Comparison of ENCODE assay signal across 30 mouse cellular contexts in the genomic region with DNA sequence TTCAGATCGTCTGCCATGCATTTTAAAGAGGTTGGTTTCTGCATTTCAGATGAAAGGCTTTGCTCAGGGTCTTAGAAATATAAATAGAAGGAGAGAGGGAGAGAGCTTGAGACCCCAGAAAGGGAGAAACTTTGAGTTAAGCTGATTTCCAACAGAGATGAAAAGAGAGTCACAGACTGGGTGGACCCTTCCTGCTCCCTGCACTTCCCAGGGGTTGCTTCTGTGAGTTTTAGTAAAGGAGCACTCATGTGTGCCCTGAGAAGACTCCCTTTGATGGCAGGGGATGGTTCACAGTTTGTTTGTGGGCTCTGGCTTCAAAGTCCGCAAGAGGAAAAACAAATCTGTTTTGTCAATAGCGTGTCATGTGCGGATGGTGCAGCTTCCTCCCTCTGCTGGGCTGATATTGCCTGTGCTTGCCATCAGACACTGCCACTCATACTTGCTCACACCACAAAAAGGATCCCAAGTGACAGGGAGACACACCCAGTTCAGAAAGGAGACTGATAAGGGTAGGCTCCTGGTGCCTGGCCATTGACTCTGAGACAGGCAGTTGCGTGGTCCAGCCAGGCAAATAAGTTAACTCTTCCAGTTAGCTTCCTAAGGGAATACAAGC.
DNase-seq lines count a peak whose midpoint lies in the region; ATAC-seq and TF ChIP-seq lines count a peak whose summit lies in the region.
"Had no signal": no experiment of that assay in that cellular context is flagged by ENCODE, and none has a peak within 500 bp of the region (broad histone marks: within the 10 kb centered on the region; RNA-seq: fewer than 3 reads in every experiment).

No protein-coding gene starts in this region.

- no peak overlapping the region for H3K9ac ChIP-seq in forebrain, embryonic 13.5 days
- H3K9ac ChIP-seq in forebrain, embryonic 12.5 days, result no peak overlapping the region
- no peak overlapping the region for H3K9ac ChIP-seq in midbrain, embryonic 11.5 days (ENCODE audit: low read length)
- no peak overlapping the region for H3K9ac ChIP-seq in midbrain, embryonic 16.5 days (ENCODE audit: low read depth, low read length)
- H3K9ac ChIP-seq: embryonic facial prominence, embryonic 13.5 days; kidney, embryonic 15.5 days; limb, embryonic 15.5 days; liver, embryonic 13.5 days; stomach, embryonic 15.5 days had no signal

- 32% methylated on average over 5 of the region's 5 CpGs for WGBS in forebrain, embryonic 13.5 days
- 27% methylated on average over 5 of the region's 5 CpGs for WGBS in forebrain, embryonic 12.5 days
- 8% methylated on average over 5 of the region's 5 CpGs for WGBS in midbrain, embryonic 11.5 days
- WGBS in midbrain, embryonic 16.5 days, result 8% methylated on average over 5 of the region's 5 CpGs

- H3K4me3 ChIP-seq in forebrain, embryonic 13.5 days, result no peak overlapping the region
- no peak overlapping the region for H3K4me3 ChIP-seq in forebrain, embryonic 12.5 days (replicated peaks)
- H3K4me3 ChIP-seq in midbrain, embryonic 11.5 days (ENCODE audit: low read depth, low read length), result no peak overlapping the region
- H3K4me3 ChIP-seq in midbrain, embryonic 16.5 days (ENCODE audit: low read depth, low read length), result no peak overlapping the region
- H3K4me3 ChIP-seq: embryonic facial prominence, embryonic 13.5 days; kidney, embryonic 15.5 days; limb, embryonic 10.5 days; limb, embryonic 15.5 days; liver, embryonic 13.5 days; megakaryocyte, embryonic 14.5 days; stomach, embryonic 15.5 days had no signal

- peak; percentile 64 for DNase-seq in brain, embryonic 14.5 days (ENCODE audit: low read depth)
- no peak for DNase-seq in midbrain, embryonic 11.5 days (ENCODE audit: low spot score, missing footprints)
- DNase-seq in frontal cortex, adult 2 months (ENCODE audit: extremely low spot score in 1 of 2, low spot score in 1 of 2), result no peak
- no peak for DNase-seq in testis, postnatal 10 days (ENCODE audit: low spot score)
- DNase-seq: adrenal gland, postnatal 10 days; cerebellum, adult 11 months; cerebellum, adult 9-10 months; cerebellum, postnatal 36 days; embryo, embryonic 11 days; gastrocnemius, postnatal 14 days; heart, postnatal 14 days; kidney, adult 18-20 months; kidney, postnatal 36 days; liver, embryonic 13.5 days; lung, adult 18-20 months; lung, postnatal 4 days; right cerebral cortex, postnatal 25 days; thymus, adult 18-20 months; thymus, postnatal 25 days had no signal

- H3K36me3 ChIP-seq in forebrain, embryonic 13.5 days (ENCODE audit: poor library complexity, severe bottlenecking), result no peaks in the 10 kb centered on the region
- H3K36me3 ChIP-seq in forebrain, embryonic 12.5 days (replicated peaks), result no peaks in the 10 kb centered on the region
- no peaks in the 10 kb centered on the region for H3K36me3 ChIP-seq in midbrain, embryonic 11.5 days (ENCODE audit: control insufficient read depth, insufficient read depth, low read length)
- no peaks in the 10 kb centered on the region for H3K36me3 ChIP-seq in midbrain, embryonic 16.5 days (ENCODE audit: control insufficient read depth, insufficient read depth, low read length)
- H3K36me3 ChIP-seq: embryonic facial prominence, embryonic 13.5 days; G1E; kidney, embryonic 15.5 days; limb, embryonic 10.5 days; limb, embryonic 15.5 days; liver, embryonic 13.5 days; stomach, embryonic 15.5 days had no signal

- H3K9me3 ChIP-seq in forebrain, embryonic 13.5 days (replicated peaks), result no peaks in the 10 kb centered on the region
- no peaks in the 10 kb centered on the region for H3K9me3 ChIP-seq in forebrain, embryonic 12.5 days
- H3K9me3 ChIP-seq in midbrain, embryonic 11.5 days (ENCODE audit: control insufficient read depth, low read length), result no peaks in the 10 kb centered on the region
- H3K9me3 ChIP-seq in midbrain, embryonic 16.5 days (replicated peaks; ENCODE audit: control insufficient read depth, low read length, poor library complexity, severe bottlenecking), result no peaks in the 10 kb centered on the region
- H3K9me3 ChIP-seq: embryonic facial prominence, embryonic 13.5 days; kidney, embryonic 15.5 days; limb, embryonic 10.5 days; limb, embryonic 15.5 days; liver, embryonic 13.5 days; stomach, embryonic 15.5 days had no signal

- no peak overlapping the region for H3K4me2 ChIP-seq in forebrain, embryonic 13.5 days
- H3K4me2 ChIP-seq in forebrain, embryonic 12.5 days, result no peak overlapping the region
- no peak overlapping the region for H3K4me2 ChIP-seq in midbrain, embryonic 11.5 days
- no peak overlapping the region for H3K4me2 ChIP-seq in midbrain, embryonic 16.5 days (ENCODE audit: low read length)
- H3K4me2 ChIP-seq: embryonic facial prominence, embryonic 13.5 days; kidney, embryonic 15.5 days; limb, embryonic 15.5 days; liver, embryonic 13.5 days; stomach, embryonic 15.5 days had no signal

- TF ChIP-seq CTCF in brain, embryonic 14.5 days (IDR thresholded peaks at IDR 0.05; ENCODE audit: borderline replicate concordance, extremely low read depth, insufficient read depth, insufficient read length), result peak; percentile 20; the same call in 1 of the 2 replicates

- no peak for TF ChIP-seq POLR2A in brain, embryonic 14.5 days (IDR thresholded peaks at IDR 0.05; ENCODE audit: borderline replicate concordance, extremely low read depth, insufficient read depth, insufficient read length, poor library complexity, severe bottlenecking)

- H3K4me1 ChIP-seq in forebrain, embryonic 13.5 days, result no peaks in the 10 kb centered on the region
- peaks cover 5% of the 10 kb centered on the region; the same call in 1 of the 2 replicates for H3K4me1 ChIP-seq in forebrain, embryonic 12.5 days
- no peaks in the 10 kb centered on the region for H3K4me1 ChIP-seq in midbrain, embryonic 11.5 days (ENCODE audit: control insufficient read depth, insufficient read depth, low read length)
- peaks cover 4% of the 10 kb centered on the region for H3K4me1 ChIP-seq in midbrain, embryonic 16.5 days (ENCODE audit: control insufficient read depth, insufficient read depth, low read length)
- H3K4me1 ChIP-seq: embryonic facial prominence, embryonic 13.5 days; kidney, embryonic 15.5 days; limb, embryonic 10.5 days; limb, embryonic 15.5 days; liver, embryonic 13.5 days; megakaryocyte, embryonic 14.5 days; stomach, embryonic 15.5 days had no signal

- H3K27ac ChIP-seq in forebrain, embryonic 13.5 days, result no peak overlapping the region
- H3K27ac ChIP-seq in forebrain, embryonic 12.5 days, result no peak overlapping the region
- no peak overlapping the region; the same call in 1 of the 2 replicates for H3K27ac ChIP-seq in midbrain, embryonic 11.5 days (ENCODE audit: low read depth, low read length)
- H3K27ac ChIP-seq in midbrain, embryonic 16.5 days (ENCODE audit: low read length), result no peak overlapping the region
- H3K27ac ChIP-seq: embryonic facial prominence, embryonic 13.5 days; kidney, embryonic 15.5 days; limb, embryonic 10.5 days; limb, embryonic 15.5 days; liver, embryonic 13.5 days; stomach, embryonic 15.5 days had no signal

- ATAC-seq in forebrain, embryonic 13.5 days, result peak; percentile 21; the same call in 1 of the 2 replicates
- no peak for ATAC-seq in forebrain, embryonic 12.5 days (ENCODE audit: low FRiP score)
- ATAC-seq in midbrain, embryonic 11.5 days (ENCODE audit: low FRiP score), result peak; percentile 69
- ATAC-seq in midbrain, embryonic 16.5 days, result peak; percentile 79
- ATAC-seq: lung, postnatal 0 days had no signal

- H3K27me3 ChIP-seq in forebrain, embryonic 13.5 days, result no peaks in the 10 kb centered on the region
- no peaks in the 10 kb centered on the region for H3K27me3 ChIP-seq in forebrain, embryonic 12.5 days
- H3K27me3 ChIP-seq in midbrain, embryonic 11.5 days (ENCODE audit: control insufficient read depth, insufficient read depth, low read length), result no peaks in the 10 kb centered on the region
- H3K27me3 ChIP-seq in midbrain, embryonic 16.5 days (ENCODE audit: control insufficient read depth, insufficient read depth, low read depth, low read length), result no peaks in the 10 kb centered on the region
- H3K27me3 ChIP-seq: embryonic facial prominence, embryonic 13.5 days; kidney, embryonic 15.5 days; limb, embryonic 15.5 days; liver, embryonic 13.5 days; megakaryocyte, embryonic 14.5 days; stomach, embryonic 15.5 days had no signal
